Mouse (Mus musculus) intestine, embryonic 16.5 days (tissue): ENCODE measurements around the gene Tyw3. TPM values are rescaled to one million over a fixed set of nuclear protein-coding genes. Genes with fewer than 3 reads are reported as not detected.

Experiments used
- ATAC-seq: fragments of 200-750 bp; cut with Nextera tagmentation; 2 replicates; pipeline ENCODE4 v1.8.0; 2017; ENCODE audit warnings: moderate TSS enrichment, moderate library complexity
- H3K27ac ChIP-seq: fragments of 300-500 bp; sonication (generic); 2 replicates; pipeline ENCODE4 v1.5.1; 2014; ENCODE audit warnings: mild to moderate bottlenecking, low read length
- H3K27me3 ChIP-seq: fragments of 300-500 bp; sonication (generic); replicated peaks from 2 replicates; pipeline ENCODE4 v1.6.1; 2014; ENCODE audit warnings: low read length, control low read depth, mixed read lengths; ENCODE audit not compliant: control insufficient read depth, insufficient read depth
- H3K36me3 ChIP-seq: fragments of 300-500 bp; sonication (generic); 2 replicates; pipeline ENCODE4 v1.6.1; 2014; ENCODE audit warnings: low read length, control low read depth; ENCODE audit not compliant: control insufficient read depth, insufficient read depth
- H3K4me1 ChIP-seq: fragments of 300-500 bp; sonication (generic); 2 replicates; pipeline ENCODE4 v1.6.1; 2014; ENCODE audit warnings: low read length, control low read depth, mixed read lengths; ENCODE audit not compliant: control insufficient read depth, insufficient read depth
- H3K4me2 ChIP-seq: fragments of 300-500 bp; sonication (generic); 2 replicates; pipeline ENCODE4 v1.6.1; 2014; ENCODE audit warnings: low read depth, low read length, control low read depth
- H3K4me3 ChIP-seq: fragments of 300-500 bp; sonication (generic); 2 replicates; pipeline ENCODE4 v1.5.1; 2014; ENCODE audit warnings: mild to moderate bottlenecking, low read length
- H3K9ac ChIP-seq: fragments of 300-500 bp; sonication (generic); 2 replicates; pipeline ENCODE4 v1.6.1; 2014; ENCODE audit warnings: low read depth, low read length
- H3K9me3 ChIP-seq: fragments of 300-500 bp; sonication (generic); 2 replicates; pipeline ENCODE4 v1.6.1; 2016; ENCODE audit warnings: low read length, control low read depth; ENCODE audit not compliant: control insufficient read depth
- WGBS: fragments of 180-500 bp; shearing (Covaris S2); extraction: QIAGEN DNeasy Blood & Tissue Kit; methylation state at CpG from one replicate; pipeline ENCODE4 v1.1.7; 2014; 5-methylcytosine and 5-hydroxymethylcytosine counted together
- polyA plus RNA-seq: library from polyadenylated mRNA; unstranded; fragments of >200 nt; fragmentation: Nextera tagmentation; extraction: Ambion mirVana; gene quantifications from 2 replicates; pipeline ENCODE4 v1.2.1, GENCODE M21; 2015

The Tyw3 gene
- polyA plus RNA-seq, 1 experiment from 2014 or later, result 10.1 TPM

DNA sequence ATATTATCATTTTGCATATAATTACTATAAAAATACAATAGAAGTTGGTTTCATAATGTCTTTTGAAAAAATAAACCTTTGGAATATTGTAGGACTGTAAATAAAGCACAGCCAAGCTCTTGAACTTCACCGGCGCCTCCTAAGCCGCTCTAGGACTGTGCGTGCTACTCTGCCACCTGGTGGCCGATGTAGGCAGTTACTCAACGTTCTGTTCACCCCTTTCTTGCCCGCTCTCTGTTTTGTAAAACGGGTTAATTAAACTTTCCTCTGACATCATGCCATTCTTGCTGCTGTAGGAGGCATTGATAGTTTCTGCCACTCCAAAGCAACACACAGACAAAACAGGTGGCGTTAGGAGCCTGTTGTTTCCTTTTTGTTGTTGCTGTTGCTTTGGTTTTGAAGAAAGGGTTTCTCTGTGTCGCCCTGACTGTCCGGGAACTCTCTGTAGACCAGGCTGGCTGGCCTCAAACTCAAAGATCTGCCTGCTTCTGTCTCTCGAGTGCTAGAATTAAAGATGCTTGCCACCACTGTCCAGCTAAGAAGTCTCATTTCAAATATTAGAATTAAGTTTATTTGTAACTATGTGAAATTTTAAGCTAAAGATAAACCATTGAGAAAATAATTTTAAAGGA lies 24.4 kb downstream of the Tyw3 start:
- Histone ChIP-seq H3K27me3 (peaks cover 9% of the 10 kb centered on the region; the same call in 1 of the 2 replicates), H3K4me1 (0 out of 2 replicates have a peak, but pooled peaks cover 5% of the 10 kb centered on the region), H3K9me3 (no peaks in the 10 kb centered on the region), H3K4me2 (no peak overlapping the region), H3K27ac (no peak overlapping the region), H3K9ac (no peak overlapping the region), H3K36me3 (no peaks in the 10 kb centered on the region), H3K4me3 (no peak overlapping the region)
- 10% methylated on average over 12 of the region's 12 CpGs for WGBS
- ATAC-seq, result peak; percentile 88

DNA sequence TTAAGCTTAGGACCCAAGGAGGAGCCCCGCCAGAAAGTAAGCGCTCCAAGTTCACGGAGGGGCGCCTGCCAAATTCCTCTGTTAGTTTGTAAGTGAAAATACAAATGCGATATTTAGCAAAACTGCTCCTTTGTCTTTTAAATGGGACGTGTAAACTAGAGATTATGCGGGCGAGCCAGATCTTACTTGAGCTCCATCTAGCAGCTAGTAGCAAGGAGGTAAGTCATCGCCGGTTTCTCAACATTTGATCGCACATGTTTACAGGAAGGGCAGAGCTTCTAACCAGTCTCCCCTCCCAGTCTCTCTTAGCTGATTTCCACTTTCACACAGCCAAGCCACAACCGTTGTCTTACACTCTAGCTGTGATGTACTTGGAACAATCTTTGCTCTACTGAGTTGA lies 26.1 kb downstream of the Tyw3 start:
- peak overlapping the region; percentile 33; the same call in 1 of the 2 replicates for H3K4me2 ChIP-seq
- H3K9me3 ChIP-seq, result no peaks in the 10 kb centered on the region
- 5% methylated on average over 12 of the region's 12 CpGs for WGBS
- no peaks in the 10 kb centered on the region for H3K36me3 ChIP-seq
- H3K27me3 ChIP-seq, result peaks cover 11% of the 10 kb centered on the region; the same call in 1 of the 2 replicates
- 0 out of 2 replicates have a peak, but pooled peaks cover 5% of the 10 kb centered on the region for H3K4me1 ChIP-seq
- ATAC-seq, result no peak
- no peak overlapping the region for H3K9ac ChIP-seq
- 0 out of 2 replicates have a peak overlapping the region, but pooled peaks have one; percentile 9 for H3K4me3 ChIP-seq
- H3K27ac ChIP-seq, result no peak overlapping the region

DNA sequence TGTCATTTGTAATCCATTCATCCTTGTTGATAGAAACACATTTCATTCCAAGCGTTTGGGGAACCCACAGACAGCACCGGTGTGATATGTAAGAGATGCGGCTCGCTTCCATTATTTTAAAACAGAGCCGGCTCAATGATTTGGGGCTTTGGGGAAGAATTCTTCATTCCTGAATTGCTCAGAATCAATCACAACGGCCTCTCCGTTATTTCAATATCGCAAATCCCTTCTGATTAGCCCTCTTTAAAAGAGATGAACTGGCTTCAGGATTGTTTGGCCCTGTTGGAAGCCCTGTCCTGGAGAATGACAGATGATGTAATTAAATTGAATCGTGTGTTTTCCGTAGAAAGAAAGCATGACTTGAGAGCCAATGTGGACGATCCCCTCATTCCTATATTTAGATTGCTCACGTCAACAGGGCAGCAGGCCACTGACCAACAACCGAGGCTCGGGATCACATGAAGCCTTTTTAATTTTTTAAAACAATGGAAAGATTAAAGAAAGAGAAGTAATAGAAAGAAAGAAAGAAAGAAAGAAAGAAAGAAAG lies 26.8 kb downstream of the Tyw3 start:
- Histone ChIP-seq H3K4me1 (0 out of 2 replicates have a peak, but pooled peaks cover 5% of the 10 kb centered on the region), H3K36me3 (no peaks in the 10 kb centered on the region), H3K4me3 (no peak overlapping the region), H3K9me3 (no peaks in the 10 kb centered on the region), H3K9ac (no peak overlapping the region), H3K27me3 (peaks cover 11% of the 10 kb centered on the region; the same call in 1 of the 2 replicates), H3K4me2 (no peak overlapping the region), H3K27ac (no peak overlapping the region)
- 42% methylated on average over 14 of the region's 14 CpGs for WGBS
- ATAC-seq, result no peak

DNA sequence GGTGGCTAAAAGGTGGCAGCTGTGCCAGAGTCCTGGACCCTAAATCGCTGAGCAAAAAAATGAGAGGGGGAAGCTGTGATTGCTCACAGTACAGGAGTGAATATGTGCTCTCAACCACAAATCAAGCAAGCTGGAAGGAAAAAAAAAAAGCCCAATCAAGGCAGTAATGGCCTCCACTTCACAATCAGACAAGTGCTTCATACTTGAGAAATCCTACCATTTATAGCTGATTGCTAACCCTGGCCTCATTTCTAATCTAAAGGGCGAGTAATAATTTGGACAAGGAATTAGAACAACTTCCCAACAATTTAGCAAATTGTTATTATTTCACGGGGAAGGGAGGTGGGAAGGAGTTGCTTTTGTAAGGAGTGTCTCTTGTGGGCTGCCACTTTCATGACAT lies 31.5 kb downstream of the Tyw3 start:
- no peak overlapping the region for H3K4me3 ChIP-seq
- no peak overlapping the region for H3K9ac ChIP-seq
- H3K27me3 ChIP-seq, result peaks cover 7% of the 10 kb centered on the region
- H3K9me3 ChIP-seq, result no peaks in the 10 kb centered on the region
- H3K4me1 ChIP-seq, result no peaks in the 10 kb centered on the region
- H3K36me3 ChIP-seq, result no peaks in the 10 kb centered on the region
- no peak overlapping the region for H3K4me2 ChIP-seq
- ATAC-seq, result no peak
- WGBS, result 69% methylated on average over 3 of the region's 3 CpGs
- no peak overlapping the region for H3K27ac ChIP-seq

DNA sequence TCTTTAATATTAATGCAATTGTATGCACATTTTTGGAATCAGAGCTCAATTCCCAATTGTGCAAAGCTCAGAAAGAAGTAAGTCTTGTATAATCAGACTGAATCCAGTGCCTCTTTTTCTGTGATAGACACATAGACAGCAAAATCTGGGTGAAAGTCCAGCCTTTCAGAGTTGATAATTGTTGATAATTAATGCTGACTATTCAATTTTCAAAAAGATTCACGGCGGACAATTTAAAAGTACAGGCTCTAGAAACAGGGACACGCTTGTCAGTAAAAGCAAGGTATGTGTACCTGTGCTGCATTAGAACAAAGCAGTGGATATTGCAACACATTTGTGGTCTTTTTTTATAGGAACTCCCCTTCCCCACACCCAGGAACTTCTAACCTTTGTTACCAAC lies 34.7 kb downstream of the Tyw3 start:
- no peak overlapping the region for H3K9ac ChIP-seq
- H3K4me1 ChIP-seq, result no peaks in the 10 kb centered on the region
- WGBS, result 93% methylated on average over 3 of the region's 3 CpGs
- no peaks in the 10 kb centered on the region for H3K9me3 ChIP-seq
- H3K4me3 ChIP-seq, result no peak overlapping the region
- no peaks in the 10 kb centered on the region for H3K36me3 ChIP-seq
- ATAC-seq, result no peak
- H3K27me3 ChIP-seq, result peaks cover 2% of the 10 kb centered on the region
- no peak overlapping the region for H3K4me2 ChIP-seq
- H3K27ac ChIP-seq, result no peak overlapping the region

DNA sequence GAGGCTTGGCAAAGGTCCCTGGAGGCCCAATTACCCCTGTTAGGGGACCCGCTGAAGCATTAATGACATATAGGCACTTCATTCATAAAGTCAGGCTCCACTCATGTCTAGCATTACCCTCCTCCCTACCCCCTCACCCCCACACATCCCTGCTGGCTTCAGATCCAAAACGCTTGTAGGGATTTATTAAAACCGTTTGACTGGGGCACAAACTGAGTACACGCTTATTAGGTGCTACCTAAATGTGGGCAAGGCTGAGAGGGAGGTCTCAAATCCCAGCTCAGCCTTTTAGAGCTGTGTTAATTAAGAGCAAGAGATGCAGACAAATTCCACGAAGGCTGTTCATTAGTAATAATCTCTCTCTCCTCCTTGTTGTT lies 45.9 kb downstream of the Tyw3 start:
- Histone ChIP-seq H3K36me3 (no peaks in the 10 kb centered on the region), H3K9me3 (no peaks in the 10 kb centered on the region), H3K4me2 (no peak overlapping the region), H3K9ac (no peak overlapping the region), H3K4me1 (no peaks in the 10 kb centered on the region), H3K27me3 (peaks cover 12% of the 10 kb centered on the region), H3K4me3 (no peak overlapping the region), H3K27ac (no peak overlapping the region)
- 67% methylated on average over 5 of the region's 5 CpGs for WGBS
- no peak for ATAC-seq

DNA sequence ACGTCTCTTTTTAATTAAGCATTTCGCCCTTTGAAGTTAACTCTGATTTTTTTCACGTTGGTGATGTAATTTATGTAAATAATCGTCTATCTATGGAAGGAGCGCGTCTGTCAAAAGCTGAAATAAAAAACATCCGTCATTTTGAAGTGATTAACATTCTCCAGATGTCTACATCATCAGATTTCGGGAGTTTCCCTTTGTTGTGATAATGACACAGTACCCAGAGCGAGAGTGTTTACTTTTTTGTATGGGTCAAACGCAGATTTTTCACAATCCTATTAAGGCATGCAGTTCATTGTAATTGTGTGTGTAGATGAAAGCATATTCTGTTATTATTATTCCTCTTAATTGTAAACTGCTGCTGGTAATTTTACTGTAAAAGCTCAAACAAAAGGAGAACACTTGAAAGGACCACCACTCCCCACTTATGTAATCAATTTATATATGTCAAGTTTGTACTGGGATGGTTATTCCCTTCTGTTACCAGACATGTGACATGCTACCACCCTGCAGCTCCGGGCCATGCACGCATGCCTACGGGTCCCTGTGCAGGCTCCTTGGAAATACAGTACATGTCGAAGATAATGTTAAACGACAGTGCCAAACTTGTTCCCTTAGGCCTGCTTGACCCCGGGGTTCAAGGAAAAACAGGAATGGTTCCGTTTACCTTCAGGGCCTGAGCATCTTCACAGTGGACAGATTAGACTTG lies 46.4 kb downstream of the Tyw3 start:
- 53% methylated on average over 17 of the region's 17 CpGs for WGBS
- no peaks in the 10 kb centered on the region for H3K4me1 ChIP-seq
- H3K9ac ChIP-seq, result no peak overlapping the region
- no peak overlapping the region for H3K27ac ChIP-seq
- no peak overlapping the region for H3K4me3 ChIP-seq
- no peak overlapping the region for H3K4me2 ChIP-seq
- no peak for ATAC-seq
- H3K9me3 ChIP-seq, result no peaks in the 10 kb centered on the region
- H3K36me3 ChIP-seq, result no peaks in the 10 kb centered on the region
- peaks cover 12% of the 10 kb centered on the region for H3K27me3 ChIP-seq

DNA sequence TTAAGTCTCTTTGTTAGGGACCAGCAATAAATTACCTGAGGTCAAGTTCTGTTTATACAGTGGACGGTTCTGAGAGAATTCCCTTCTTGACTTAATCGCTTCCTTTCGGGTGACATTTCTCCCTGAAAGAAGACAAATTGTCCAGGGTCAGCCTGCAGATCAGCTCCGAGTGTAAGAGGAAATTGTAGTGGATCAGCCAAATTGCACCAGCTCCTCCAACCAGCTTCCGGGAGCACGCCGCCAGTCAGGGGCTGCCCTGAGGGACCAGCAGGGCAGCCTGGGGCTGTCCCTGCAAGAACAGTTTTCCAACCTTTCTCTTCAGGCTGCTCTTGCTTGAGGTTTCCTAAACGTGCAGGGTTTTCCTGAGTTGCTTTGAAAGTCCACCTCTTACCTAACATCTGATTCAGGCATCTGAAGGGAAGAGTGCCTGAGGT lies 48.0 kb downstream of the Tyw3 start:
- no peaks in the 10 kb centered on the region for H3K4me1 ChIP-seq
- H3K9ac ChIP-seq, result no peak overlapping the region
- no peak overlapping the region for H3K27ac ChIP-seq
- no peaks in the 10 kb centered on the region for H3K36me3 ChIP-seq
- H3K27me3 ChIP-seq, result peaks cover 12% of the 10 kb centered on the region
- no peak overlapping the region for H3K4me3 ChIP-seq
- ATAC-seq, result no peak
- H3K4me2 ChIP-seq, result no peak overlapping the region
- no peaks in the 10 kb centered on the region for H3K9me3 ChIP-seq
- 10% methylated on average over 8 of the region's 8 CpGs for WGBS

DNA sequence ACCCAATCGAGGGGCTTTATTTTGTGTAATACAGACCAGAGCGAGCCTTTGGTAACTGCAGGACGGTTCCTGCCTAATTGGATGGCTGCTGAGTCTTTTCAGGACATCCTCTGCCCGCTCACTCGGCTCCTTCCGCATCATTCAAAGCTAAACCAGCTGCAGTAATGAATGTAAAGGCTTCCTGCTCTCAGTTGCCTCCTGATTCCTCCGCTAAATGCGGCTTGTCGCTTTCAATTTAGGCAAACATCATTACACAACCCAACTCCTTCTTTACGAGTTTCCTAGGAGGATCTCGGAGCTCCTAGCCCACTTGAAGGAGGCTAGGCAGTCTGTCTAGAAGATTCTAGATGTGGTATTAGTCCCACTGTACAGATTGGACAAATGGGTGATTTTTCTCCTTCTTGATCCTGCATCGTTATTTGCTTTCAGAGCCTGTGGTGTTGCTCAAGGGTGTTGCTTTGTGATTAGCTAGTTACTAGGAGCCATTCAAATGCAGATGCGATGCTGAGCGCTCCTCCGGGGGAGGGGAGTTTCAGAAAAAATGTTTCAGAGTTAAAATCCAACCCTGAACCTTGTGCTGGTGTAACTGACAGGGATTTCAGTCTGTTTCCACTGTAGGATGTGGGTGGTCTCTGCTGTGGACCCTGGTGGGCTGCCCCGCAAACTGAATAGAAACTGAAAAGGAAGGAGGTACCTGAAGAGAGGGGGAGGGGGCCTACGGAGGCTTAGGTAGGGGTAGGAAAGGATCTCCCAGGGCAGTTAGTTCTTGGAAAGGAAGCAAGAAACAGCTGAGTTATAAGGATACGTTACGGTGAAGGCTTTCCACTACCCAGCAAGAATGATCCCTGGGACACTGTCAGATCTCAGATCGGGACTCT lies 49.1 kb downstream of the Tyw3 start:
- Histone ChIP-seq H3K27me3 (peaks cover 12% of the 10 kb centered on the region), H3K9me3 (no peaks in the 10 kb centered on the region), H3K36me3 (no peaks in the 10 kb centered on the region), H3K4me3 (no peak overlapping the region), H3K9ac (no peak overlapping the region), H3K27ac (no peak overlapping the region), H3K4me1 (no peaks in the 10 kb centered on the region), H3K4me2 (no peak overlapping the region)
- 13% methylated on average over 20 of the region's 20 CpGs for WGBS
- ATAC-seq, result no peak
